Mouse (Mus musculus): Measurements from ENCODE around the gene Il34. TPM values are rescaled to one million over a fixed set of nuclear protein-coding genes. Genes with fewer than 3 reads are reported as not detected.
"Not testable (repeated sequence)": the region's sequence is repeated elsewhere in the genome, so short reads cannot be mapped to it uniquely, and the experiment has no call there.

Il34 gene
- polyA plus RNA-seq, 1 experiment from 2014 or later, result 5.8 TPM

DNA sequence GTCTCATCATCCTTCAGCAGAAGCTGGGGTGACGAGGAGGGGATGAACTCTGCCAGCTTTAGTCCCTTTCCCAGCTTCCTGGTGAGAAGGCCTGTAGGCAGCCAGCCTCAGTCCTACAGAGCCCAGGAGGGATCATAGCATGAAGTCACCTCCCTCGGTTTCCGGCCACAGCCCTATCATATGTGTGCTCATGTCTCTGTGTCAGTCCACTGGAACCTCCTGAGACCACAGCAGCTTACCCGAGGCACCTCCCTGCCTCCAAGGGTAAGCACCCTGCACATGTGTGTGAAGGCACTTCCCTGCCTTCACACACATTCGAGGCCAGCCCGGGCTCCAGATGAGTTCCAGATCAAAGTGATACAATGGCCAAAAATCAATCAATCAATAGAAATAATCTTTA, 15.5 kb downstream of the Il34 start:
- no peaks in the 10 kb centered on the region for H3K9me3 ChIP-seq (replicated peaks)
- H3K36me3 ChIP-seq, result no peaks in the 10 kb centered on the region
- H3K4me2 ChIP-seq, result no peak overlapping the region
- WGBS, result 81% methylated on average over 6 of the region's 6 CpGs
- H3K9ac ChIP-seq (replicated peaks), result no peak overlapping the region
- H3K4me1 ChIP-seq, result peaks cover 13% of the 10 kb centered on the region; the same call in 1 of the 2 replicates
- no peak overlapping the region for H3K27ac ChIP-seq (replicated peaks)
- no peak for ATAC-seq (ENCODE audit: low FRiP score)
- H3K4me3 ChIP-seq (replicated peaks), result no peak overlapping the region
- H3K27me3 ChIP-seq (replicated peaks), result no peaks in the 10 kb centered on the region

DNA sequence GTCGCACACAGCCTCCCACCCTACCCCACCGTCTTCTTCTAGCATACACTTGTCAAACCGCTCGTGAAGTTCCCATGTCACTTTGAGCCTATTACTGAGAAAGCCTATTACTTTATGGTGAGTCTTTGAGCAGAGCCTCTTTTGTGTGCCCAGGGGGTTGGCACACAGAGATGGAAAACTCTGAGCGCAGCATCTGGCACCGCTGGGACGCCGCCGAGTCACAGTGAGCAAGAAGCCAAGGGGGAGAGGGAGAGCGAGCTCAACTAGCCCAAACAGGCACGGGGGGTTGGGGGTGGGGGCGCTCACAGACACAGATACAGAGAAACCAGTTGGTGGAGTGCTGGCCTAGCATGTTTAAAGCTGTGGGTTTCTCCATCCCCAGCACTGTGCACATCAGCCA, 16.2 kb downstream of the Il34 start:
- 54% methylated on average over 12 of the region's 12 CpGs for WGBS
- Histone ChIP-seq H3K9me3 (replicated peaks) (no peaks in the 10 kb centered on the region), H3K27me3 (replicated peaks) (no peaks in the 10 kb centered on the region), H3K36me3 (no peaks in the 10 kb centered on the region), H3K27ac (replicated peaks) (no peak overlapping the region), H3K4me1 (peaks cover 13% of the 10 kb centered on the region; the same call in 1 of the 2 replicates), H3K4me2 (no peak overlapping the region), H3K9ac (replicated peaks) (no peak overlapping the region), H3K4me3 (replicated peaks) (no peak overlapping the region)
- no peak for ATAC-seq (ENCODE audit: low FRiP score)

DNA sequence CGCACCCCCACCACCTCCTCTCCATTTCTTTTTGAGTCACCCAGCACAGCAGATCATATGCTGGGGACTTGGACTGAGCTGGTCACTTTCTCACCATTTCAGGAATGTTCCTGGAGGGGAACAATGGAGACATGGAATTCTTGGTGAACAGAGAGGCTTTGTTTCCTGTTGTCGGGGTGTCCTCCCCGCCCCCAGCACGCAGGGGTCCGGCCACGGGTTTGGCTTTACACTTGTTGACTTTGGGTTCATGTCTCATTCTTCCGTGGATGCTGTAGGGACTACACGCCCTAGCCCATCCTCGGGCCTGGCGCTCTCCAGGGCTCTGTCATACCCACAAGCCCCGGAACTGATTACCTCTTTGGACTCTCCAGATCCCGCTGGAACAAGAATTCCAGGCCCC, 16.7 kb downstream of the Il34 start:
- no peaks in the 10 kb centered on the region for H3K36me3 ChIP-seq
- peaks cover 13% of the 10 kb centered on the region; the same call in 1 of the 2 replicates for H3K4me1 ChIP-seq
- H3K27me3 ChIP-seq (replicated peaks), result no peaks in the 10 kb centered on the region
- H3K27ac ChIP-seq (replicated peaks), result no peak overlapping the region
- 61% methylated on average over 12 of the region's 12 CpGs for WGBS
- H3K4me3 ChIP-seq (replicated peaks), result no peak overlapping the region
- no peak overlapping the region for H3K9ac ChIP-seq (replicated peaks)
- H3K4me2 ChIP-seq, result no peak overlapping the region
- no peak for ATAC-seq (ENCODE audit: low FRiP score)
- no peaks in the 10 kb centered on the region for H3K9me3 ChIP-seq (replicated peaks)

DNA sequence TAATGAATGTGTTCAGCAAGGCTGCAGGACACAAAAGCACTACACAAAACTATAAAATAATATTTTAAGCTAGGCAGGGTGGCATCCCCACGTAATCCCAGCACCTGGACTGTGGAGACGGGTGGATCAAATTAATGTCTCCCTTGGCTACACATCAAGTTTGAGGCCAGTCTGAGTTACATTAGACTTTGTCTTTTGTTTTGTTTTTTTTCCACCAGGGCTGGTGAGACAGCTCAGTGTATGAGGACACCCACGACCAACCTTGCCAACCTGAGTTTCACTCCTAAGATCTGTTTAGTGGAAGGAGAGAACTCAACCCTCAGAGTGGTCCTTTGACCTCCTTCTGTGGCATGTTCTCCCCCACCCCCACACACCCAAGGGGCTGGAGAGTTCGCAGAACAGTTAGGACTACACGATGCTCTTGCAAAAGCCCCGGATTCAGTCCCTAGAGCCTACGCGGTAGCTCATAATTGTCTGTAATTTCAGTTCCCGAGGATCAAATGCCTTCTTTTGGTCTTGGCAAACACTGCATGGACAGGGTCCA, 18.2 kb downstream of the Il34 start:
- no peaks in the 10 kb centered on the region for H3K27me3 ChIP-seq (replicated peaks)
- H3K36me3 ChIP-seq, result no peaks in the 10 kb centered on the region
- no peak for ATAC-seq (ENCODE audit: low FRiP score)
- no peaks in the 10 kb centered on the region for H3K9me3 ChIP-seq (replicated peaks)
- 0 out of 2 replicates have a peak, but pooled peaks cover 4% of the 10 kb centered on the region for H3K4me1 ChIP-seq
- H3K4me2 ChIP-seq, result no peak overlapping the region
- H3K9ac ChIP-seq (replicated peaks), result no peak overlapping the region
- no peak overlapping the region for H3K4me3 ChIP-seq (replicated peaks)
- WGBS, result 87% methylated on average over 9 of the region's 9 CpGs
- H3K27ac ChIP-seq (replicated peaks), result no peak overlapping the region

DNA sequence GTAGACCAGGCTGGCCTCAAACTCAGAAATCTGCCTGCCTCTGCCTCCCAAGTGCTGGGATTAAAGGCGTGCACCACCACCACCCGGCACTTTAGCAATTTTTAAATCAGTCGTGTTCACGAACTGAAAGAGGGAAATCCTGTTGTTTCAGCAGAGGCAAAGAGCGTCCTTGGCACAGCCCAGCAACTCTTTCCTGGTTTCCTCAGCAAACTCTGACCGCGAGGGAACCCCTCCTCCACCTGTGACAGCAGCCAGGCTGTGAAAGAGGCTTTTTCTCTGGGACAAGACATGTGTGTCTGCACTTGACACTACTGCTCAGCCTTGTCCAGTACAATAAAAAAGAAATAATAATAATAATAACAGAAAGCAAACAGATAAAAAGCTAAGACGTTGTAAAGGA, 18.8 kb downstream of the Il34 start:
- no peak overlapping the region for H3K4me2 ChIP-seq
- H3K9ac ChIP-seq (replicated peaks), result no peak overlapping the region
- H3K36me3 ChIP-seq, result no peaks in the 10 kb centered on the region
- H3K27ac ChIP-seq (replicated peaks), result no peak overlapping the region
- WGBS, result 89% methylated on average over 8 of the region's 8 CpGs
- H3K4me1 ChIP-seq, result 0 out of 2 replicates have a peak, but pooled peaks cover 4% of the 10 kb centered on the region
- no peak overlapping the region for H3K4me3 ChIP-seq (replicated peaks)
- H3K9me3 ChIP-seq (replicated peaks), result no peaks in the 10 kb centered on the region
- no peaks in the 10 kb centered on the region for H3K27me3 ChIP-seq (replicated peaks)
- ATAC-seq (ENCODE audit: low FRiP score), result no peak

DNA sequence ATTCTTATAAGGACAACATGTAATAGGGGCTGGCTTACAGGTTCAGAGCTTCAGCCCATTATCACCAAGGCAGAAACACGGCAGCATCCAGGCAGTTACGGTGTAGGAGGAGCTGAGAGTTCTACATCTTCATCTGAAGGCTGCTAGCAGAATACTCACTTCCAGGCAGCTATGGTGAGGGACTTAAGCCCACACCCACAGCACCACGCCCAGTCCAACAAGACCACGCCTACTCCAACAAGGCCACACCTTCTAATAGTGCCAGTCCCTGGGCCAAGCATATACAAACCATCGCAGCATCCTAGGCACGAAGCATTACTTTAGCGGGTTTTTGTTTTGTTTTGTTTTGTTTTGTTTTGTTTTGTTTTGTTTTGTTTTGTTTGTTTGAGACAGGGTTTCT, 19.2 kb downstream of the Il34 start:
- not testable (repeated sequence) for ATAC-seq (ENCODE audit: low FRiP score); H3K27ac ChIP-seq (replicated peaks); H3K4me3 ChIP-seq (replicated peaks); H3K4me1 ChIP-seq; H3K9ac ChIP-seq (replicated peaks); H3K27me3 ChIP-seq (replicated peaks); H3K4me2 ChIP-seq; H3K36me3 ChIP-seq; H3K9me3 ChIP-seq (replicated peaks)
- 82% methylated on average over 7 of the region's 7 CpGs for WGBS

DNA sequence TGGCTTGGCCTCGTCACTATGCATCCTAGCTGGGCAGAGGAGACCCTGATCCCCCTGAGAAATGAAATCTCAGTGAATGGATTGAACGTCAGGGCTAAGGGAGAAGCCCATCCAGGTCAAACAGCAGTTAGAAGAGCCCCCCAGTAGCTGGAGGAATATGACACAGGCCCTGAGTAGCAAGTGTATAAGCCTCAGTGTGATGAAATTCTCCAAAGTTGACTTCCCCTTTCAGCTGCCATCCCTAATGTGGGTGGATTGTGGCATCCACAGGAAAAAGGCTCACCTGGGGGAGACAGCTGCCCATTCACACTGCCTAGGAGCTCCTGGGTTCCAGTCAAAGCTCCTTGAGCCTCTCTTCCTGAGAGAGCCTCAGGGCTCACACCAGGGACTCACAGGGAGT, 20.4 kb downstream of the Il34 start:
- Histone ChIP-seq H3K36me3 (no peaks in the 10 kb centered on the region), H3K4me3 (replicated peaks) (no peak overlapping the region)

DNA sequence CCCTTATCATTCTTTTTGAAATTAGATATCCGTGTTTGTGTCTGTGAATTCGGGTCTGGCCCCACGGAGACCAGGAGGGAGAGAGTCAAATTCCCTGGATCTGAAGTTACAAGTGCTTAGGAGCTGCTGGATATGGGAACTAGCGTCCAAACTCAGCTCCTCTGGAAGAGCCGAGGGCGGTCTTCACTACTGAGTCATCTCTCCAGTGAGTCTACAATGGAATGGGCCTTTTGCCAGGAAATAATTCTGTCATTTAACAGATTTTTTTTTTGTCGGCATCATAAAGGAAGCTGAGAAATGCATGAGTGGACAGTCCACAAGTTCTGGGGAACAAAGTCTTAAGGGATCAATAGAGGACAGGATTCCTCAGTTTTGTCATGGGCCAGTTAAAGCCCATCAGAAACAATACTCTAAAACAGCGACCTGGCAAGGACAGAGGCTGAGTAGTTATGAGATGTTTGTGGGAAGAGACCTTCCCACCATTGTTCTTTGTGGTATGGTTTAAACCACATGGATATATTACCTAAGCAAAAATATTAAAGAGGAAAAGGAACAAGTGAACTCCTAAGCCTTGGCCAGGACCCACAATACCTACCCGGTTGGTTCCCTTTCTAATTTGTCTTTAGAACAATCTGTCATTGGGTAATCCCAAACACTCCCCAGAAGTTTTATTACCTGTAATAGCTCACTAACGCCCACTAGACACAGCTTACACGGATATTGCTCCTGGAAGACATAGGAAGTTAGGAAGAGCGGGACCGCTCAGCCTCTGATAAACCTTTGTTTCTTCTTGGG, 25.6 kb downstream of the Il34 start:
- no peaks in the 10 kb centered on the region for H3K9me3 ChIP-seq (replicated peaks)
- no peaks in the 10 kb centered on the region for H3K27me3 ChIP-seq (replicated peaks)
- H3K9ac ChIP-seq (replicated peaks), result no peak overlapping the region
- 80% methylated on average over 13 of the region's 13 CpGs for WGBS
- no peak overlapping the region for H3K4me3 ChIP-seq (replicated peaks)
- ATAC-seq (ENCODE audit: low FRiP score), result no peak
- H3K36me3 ChIP-seq, result no peaks in the 10 kb centered on the region
- H3K27ac ChIP-seq (replicated peaks), result no peak overlapping the region
- no peak overlapping the region for H3K4me2 ChIP-seq
- H3K4me1 ChIP-seq, result no peaks in the 10 kb centered on the region

More for the DNA sequence above, 20.4 kb downstream of the Il34 start:
- H3K4me1 ChIP-seq, result 0 out of 2 replicates have a peak, but pooled peaks cover 4% of the 10 kb centered on the region
- 69% methylated on average over 2 of the region's 2 CpGs for WGBS
- no peaks in the 10 kb centered on the region for H3K9me3 ChIP-seq (replicated peaks)
- H3K27ac ChIP-seq (replicated peaks), result no peak overlapping the region
- H3K27me3 ChIP-seq (replicated peaks), result no peaks in the 10 kb centered on the region
- no peak overlapping the region for H3K9ac ChIP-seq (replicated peaks)
- no peak overlapping the region for H3K4me2 ChIP-seq
- no peak for ATAC-seq (ENCODE audit: low FRiP score)

DNA sequence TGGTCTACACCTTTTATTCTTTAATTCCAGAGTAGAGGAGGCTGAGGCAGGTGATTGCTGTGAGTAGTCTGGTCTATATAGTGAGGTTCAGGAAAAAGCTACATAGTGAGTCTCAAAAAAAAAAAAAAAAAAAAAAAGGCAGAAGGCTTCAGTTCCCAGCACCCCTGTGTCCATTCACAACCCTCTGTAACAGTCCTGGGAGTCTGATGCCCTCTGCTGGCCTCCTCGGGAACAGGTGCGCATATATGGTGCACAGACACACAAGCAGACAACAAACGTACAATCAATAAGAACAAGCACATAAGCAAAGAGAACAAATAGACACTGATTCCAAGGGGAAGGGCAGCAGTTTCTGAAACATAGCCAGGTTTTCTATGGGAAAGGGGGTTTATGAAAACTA, 29.4 kb downstream of the Il34 start:
- Histone ChIP-seq H3K4me3 (replicated peaks) (no peak overlapping the region), H3K27me3 (replicated peaks) (no peaks in the 10 kb centered on the region), H3K36me3 (no peaks in the 10 kb centered on the region), H3K9ac (replicated peaks) (no peak overlapping the region), H3K4me1 (no peaks in the 10 kb centered on the region), H3K27ac (replicated peaks) (no peak overlapping the region), H3K9me3 (replicated peaks) (no peaks in the 10 kb centered on the region), H3K4me2 (no peak overlapping the region)
- 96% methylated on average over 3 of the region's 3 CpGs for WGBS
- no peak for ATAC-seq (ENCODE audit: low FRiP score)

DNA sequence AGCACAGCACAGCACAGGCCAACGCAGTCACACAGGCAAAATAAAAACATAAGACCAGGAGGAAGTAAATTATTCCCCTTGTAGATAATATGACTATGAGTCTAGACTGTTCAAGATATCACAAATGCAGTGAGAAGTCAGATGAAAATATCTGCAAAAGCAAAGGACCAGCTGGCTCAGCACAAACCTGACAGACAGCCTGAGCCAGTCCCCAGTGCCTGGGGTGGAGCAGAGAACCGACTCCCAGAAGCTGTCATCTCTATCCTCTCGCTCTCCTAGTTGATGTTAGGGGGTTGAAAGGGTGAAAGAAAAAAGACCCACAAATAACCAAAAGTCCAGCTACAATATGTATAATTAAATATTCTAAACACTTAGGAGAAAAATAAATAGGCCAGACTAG, 30.0 kb downstream of the Il34 start:
- H3K27me3 ChIP-seq (replicated peaks), result no peaks in the 10 kb centered on the region
- H3K4me2 ChIP-seq, result no peak overlapping the region
- no peaks in the 10 kb centered on the region for H3K36me3 ChIP-seq
- H3K9ac ChIP-seq (replicated peaks), result no peak overlapping the region
- H3K27ac ChIP-seq (replicated peaks), result no peak overlapping the region
- no peak overlapping the region for H3K4me3 ChIP-seq (replicated peaks)
- no peaks in the 10 kb centered on the region for H3K9me3 ChIP-seq (replicated peaks)
- 88% methylated on average over 3 of the region's 3 CpGs for WGBS
- no peaks in the 10 kb centered on the region for H3K4me1 ChIP-seq
- no peak for ATAC-seq (ENCODE audit: low FRiP score)

DNA sequence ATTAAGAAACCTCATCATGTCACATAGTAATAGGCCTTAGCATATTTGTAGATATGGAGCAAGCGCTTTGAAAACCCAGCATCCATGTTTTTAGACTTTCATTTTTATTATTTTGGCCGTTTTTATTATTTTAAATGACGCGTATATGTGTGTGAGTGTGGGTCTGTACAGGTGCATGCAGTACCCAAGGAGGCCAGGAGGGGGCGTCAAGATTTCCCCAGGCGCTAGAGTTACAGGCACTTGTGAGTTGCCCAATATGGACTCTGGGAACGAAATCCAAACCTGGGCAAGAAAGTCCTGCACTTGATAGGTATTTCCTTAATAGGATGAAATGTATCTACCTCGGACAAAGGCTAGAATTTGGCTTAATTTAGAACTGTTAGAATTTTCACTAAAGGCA, 30.4 kb downstream of the Il34 start:
- no peak overlapping the region for H3K4me2 ChIP-seq
- H3K4me3 ChIP-seq (replicated peaks), result no peak overlapping the region
- no peaks in the 10 kb centered on the region for H3K27me3 ChIP-seq (replicated peaks)
- no peaks in the 10 kb centered on the region for H3K4me1 ChIP-seq
- H3K27ac ChIP-seq (replicated peaks), result no peak overlapping the region
- H3K36me3 ChIP-seq, result no peaks in the 10 kb centered on the region
- no peak overlapping the region for H3K9ac ChIP-seq (replicated peaks)
- no peaks in the 10 kb centered on the region for H3K9me3 ChIP-seq (replicated peaks)
- ATAC-seq (ENCODE audit: low FRiP score), result no peak
- WGBS, result 76% methylated on average over 8 of the region's 8 CpGs

DNA sequence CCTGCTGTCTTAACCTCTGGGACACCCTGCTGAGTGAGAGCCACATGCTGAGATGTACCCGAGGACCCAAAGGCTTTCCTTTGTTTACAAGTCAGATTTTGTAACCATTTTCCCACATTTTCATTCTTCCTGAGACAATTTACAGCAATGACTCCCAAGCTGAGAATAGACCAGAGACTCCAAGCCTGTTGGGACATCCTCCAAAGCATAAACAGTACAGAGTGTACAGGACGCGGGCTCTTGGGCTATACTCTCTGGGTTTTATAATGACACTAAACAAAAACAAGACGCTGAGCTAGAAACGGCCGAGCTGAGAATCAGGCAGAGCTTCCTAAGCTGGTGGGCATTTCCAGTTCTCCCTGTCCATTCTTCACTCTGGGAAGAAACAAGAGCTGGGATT, 31.0 kb downstream of the Il34 start:
- H3K27me3 ChIP-seq (replicated peaks), result no peaks in the 10 kb centered on the region
- 83% methylated on average over 6 of the region's 6 CpGs for WGBS

More for the DNA sequence above, 31.0 kb downstream of the Il34 start:
- Histone ChIP-seq H3K4me2 (no peak overlapping the region), H3K9ac (replicated peaks) (no peak overlapping the region), H3K27ac (replicated peaks) (no peak overlapping the region), H3K9me3 (replicated peaks) (no peaks in the 10 kb centered on the region), H3K36me3 (no peaks in the 10 kb centered on the region), H3K4me3 (replicated peaks) (no peak overlapping the region), H3K4me1 (no peaks in the 10 kb centered on the region)
- ATAC-seq (ENCODE audit: low FRiP score), result no peak
